Mouse (Mus musculus) adrenal gland (tissue): ENCODE results near the gene Cd63.

ENCODE experiments used
- intact Hi-C: fragments of 180-260 bp; cut with DNase I; formaldehyde crosslinking; loops from one replicate; pipeline ENCODE4 v1.15.1; 2025

The Cd63 gene

GRCm38 (mm10) chr10:128923935-128924334, 23.1 kb downstream of the Cd63 start, which contains the start of gene Bloc1s1:
TSS of gene Bloc1s1 (minus strand) at chr10:128924035.
- intact Hi-C loops = no loop called here

- intact Hi-C loops = no loop called here
Measured at GRCm38 (mm10) chr10:128928356-128928755, 27.6 kb downstream of the Cd63 start.

GRCm38 (mm10) chr10:128929638-128930378, 29.0 kb downstream of the Cd63 start:
- intact Hi-C loops = no loop called here

- intact Hi-C loops = no loop called here
Measured at GRCm38 (mm10) chr10:128931441-128931840, 30.7 kb downstream of the Cd63 start.

- intact Hi-C loops = no loop called here
Measured at GRCm38 (mm10) chr10:128933574-128933973, 32.8 kb downstream of the Cd63 start, which contains the start of gene Itga7. TSS of gene Itga7 (plus strand) at chr10:128933818.

GRCm38 (mm10) chr10:128933976-128934721, 33.4 kb downstream of the Cd63 start:
- intact Hi-C loops = no loop called here

- intact Hi-C loops = no loop called here
Measured at GRCm38 (mm10) chr10:128934997-128935787, 34.4 kb downstream of the Cd63 start.

GRCm38 (mm10) chr10:128935826-128936440, 35.1 kb downstream of the Cd63 start:
- intact Hi-C loops = no loop called here

GRCm38 (mm10) chr10:128937756-128938390, 37.1 kb downstream of the Cd63 start:
- intact Hi-C loops = no loop called here

- intact Hi-C loops = no loop called here
Measured at GRCm38 (mm10) chr10:128938457-128938856, 37.7 kb downstream of the Cd63 start.

GRCm38 (mm10) chr10:128938974-128939373, 38.2 kb downstream of the Cd63 start:
- intact Hi-C loops = no loop called here

- intact Hi-C loops = no loop called here
Measured at GRCm38 (mm10) chr10:128940475-128941061, 39.8 kb downstream of the Cd63 start.

- intact Hi-C loops = no loop called here
Measured at GRCm38 (mm10) chr10:128945675-128946074, 44.9 kb downstream of the Cd63 start.

GRCm38 (mm10) chr10:128947496-128947895, 46.7 kb downstream of the Cd63 start:
- intact Hi-C loops = no loop called here

- intact Hi-C loops = no loop called here
Measured at GRCm38 (mm10) chr10:128950208-128950887, 49.6 kb downstream of the Cd63 start.

GRCm38 (mm10) chr10:128958340-128958739, 57.6 kb downstream of the Cd63 start:
- intact Hi-C loops = no loop called here

GRCm38 (mm10) chr10:128960142-128960541, 59.4 kb downstream of the Cd63 start:
- intact Hi-C loops = no loop called here

GRCm38 (mm10) chr10:128960590-128961584, 60.1 kb downstream of the Cd63 start, which contains the start of gene Mettl7b:
TSS of gene Mettl7b (minus strand) at chr10:128960988.
- intact Hi-C loops = no loop called here
